Mouse (Mus musculus) spleen, adult 2 months (tissue): Measurements from ENCODE around the gene Gzmm. TPM values are rescaled to one million over a fixed set of nuclear protein-coding genes. Genes with fewer than 3 reads are reported as not detected.

Source experiments
- DNase-seq, 2 experiments: peaks; one replicate each; pipeline versions ENCODE4 v3.0.0 to v3.0.0-alpha.2; 2012 to 2021; ENCODE audit warnings: low spot score in 2 of 2, low read depth in 1 of 2
- H3K27ac ChIP-seq: fragments of 200-500 bp; 2 replicates; pipeline ENCODE4 v1.5.1; 2012; ENCODE audit warnings: low read length, inconsistent platforms; ENCODE audit not compliant: insufficient read depth
- H3K27me3 ChIP-seq: fragments of 200-500 bp; 2 replicates; pipeline ENCODE4 v1.6.1; 2012; ENCODE audit warnings: mild to moderate bottlenecking, moderate library complexity, low read length, inconsistent platforms; ENCODE audit not compliant: control insufficient read depth, insufficient read depth
- H3K36me3 ChIP-seq: fragments of 200-500 bp; 2 replicates; pipeline ENCODE4 v1.6.1; 2012; ENCODE audit warnings: mild to moderate bottlenecking, low read length, inconsistent platforms; ENCODE audit not compliant: control insufficient read depth, insufficient read depth
- H3K4me1 ChIP-seq: fragments of 200-500 bp; 2 replicates; pipeline ENCODE4 v1.6.1; 2011; ENCODE audit warnings: inconsistent platforms; ENCODE audit not compliant: control insufficient read depth, insufficient read depth, insufficient read length
- H3K4me3 ChIP-seq: fragments of 200-500 bp; 2 replicates; pipeline ENCODE4 v1.5.1; 2011; ENCODE audit warnings: mild to moderate bottlenecking, inconsistent platforms; ENCODE audit not compliant: insufficient read depth, insufficient read length; ENCODE audit errors: extremely low read depth
- CTCF ChIP-seq: fragments of 200-500 bp; IDR thresholded peaks from 2 replicates; pipeline ENCODE4 v1.5.1; 2011; ENCODE audit warnings: mild to moderate bottlenecking, inconsistent platforms; ENCODE audit not compliant: insufficient read depth, insufficient read length, insufficient replicate concordance; ENCODE audit errors: extremely low read depth
- POLR2A ChIP-seq: fragments of 200-500 bp; IDR thresholded peaks from 2 replicates; pipeline ENCODE4 v1.6.1; 2011; ENCODE audit warnings: low read depth, low read length, inconsistent platforms
- WGBS: fragments of 180-500 bp; shearing (Covaris S2); methylation state at CpG from one replicate; pipeline ENCODE4 v1.1.7; 2018; 5-methylcytosine and 5-hydroxymethylcytosine counted together
- polyA plus RNA-seq: library from polyadenylated mRNA; depleted of rRNA; stranded (reverse); fragments of >200 nt; gene quantifications from 2 replicates; pipeline ENCODE4 v1.2.3, GENCODE M21; 2012; rRNA removed

Gene Gzmm
- polyA plus RNA-seq, 1 experiment: 1.8 TPM

DNA sequence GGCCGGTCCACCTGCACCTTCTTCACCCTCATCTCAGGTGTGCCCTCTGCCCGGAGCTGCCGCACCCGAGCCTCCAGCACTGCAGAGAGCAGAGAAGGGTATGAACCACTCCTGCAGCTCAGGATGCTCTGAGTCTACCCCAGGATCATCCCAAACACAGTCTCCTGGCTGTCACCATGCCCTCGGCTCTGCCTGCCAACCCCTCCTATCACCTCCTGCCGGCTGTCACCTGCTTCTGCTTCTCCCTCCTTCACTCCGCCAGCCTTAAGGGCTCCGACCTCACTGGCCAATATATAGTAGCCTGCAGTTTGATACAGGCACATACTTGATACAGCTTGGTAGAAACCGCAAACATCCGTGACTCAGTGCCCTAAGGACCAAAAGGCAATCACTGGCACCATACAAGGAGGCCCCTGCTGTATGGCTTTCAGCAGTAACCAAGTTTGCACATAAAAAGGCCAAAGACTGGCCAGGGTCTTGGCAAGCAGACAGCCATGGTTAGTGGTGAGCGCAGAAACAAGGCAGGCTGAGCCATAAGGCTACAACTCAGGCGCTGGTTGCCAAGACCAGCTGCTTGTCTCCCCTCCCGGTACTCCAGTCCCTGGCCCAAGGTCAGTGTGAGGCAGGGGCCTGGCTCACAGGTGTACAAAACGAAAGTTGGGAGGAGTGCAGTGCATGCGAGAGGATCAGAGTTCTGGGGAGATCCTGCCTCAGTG lies 55.0 kb downstream of the Gzmm start:
- Histone ChIP-seq H3K4me3 (no peak overlapping the region), H3K4me1 (peaks cover 3% of the 10 kb centered on the region), H3K36me3 (peaks cover 34% of the 10 kb centered on the region), H3K27ac (no peak overlapping the region), H3K27me3 (no peaks in the 10 kb centered on the region)
- WGBS: 91% methylated on average over 15 of the region's 15 CpGs
- TF ChIP-seq POLR2A: no peak
- no peak for TF ChIP-seq CTCF
- no peak for DNase-seq

Other genes starting within 250 kb of the Gzmm start
- gene Vmn2r83, start 220.3 kb upstream of the Gzmm start, polyA plus RNA-seq: not detected in 2 replicates
- 6.7 and 8.9 TPM in 2 replicates for gene Plpp2, start 155.2 kb upstream of the Gzmm start, polyA plus RNA-seq
- gene Mier2, start 133.8 kb upstream of the Gzmm start, polyA plus RNA-seq: 63.7 and 92.1 TPM in 2 replicates
- gene Theg, start 101.7 kb upstream of the Gzmm start, polyA plus RNA-seq: 0.18 and 0.72 TPM in 2 replicates
- gene C2cd4c, start 75.0 kb upstream of the Gzmm start, polyA plus RNA-seq: not detected in 2 replicates
- gene Shc2, start 51.1 kb upstream of the Gzmm start, polyA plus RNA-seq: 1.0 and 1.3 TPM in 2 replicates
- not detected in 2 replicates for gene Odf3l2, start 43.3 kb upstream of the Gzmm start, polyA plus RNA-seq
- gene Madcam1, start 24.5 kb upstream of the Gzmm start, polyA plus RNA-seq: 22.0 and 33.9 TPM in 2 replicates
- 47.9 and 77.7 TPM in 2 replicates for gene Tpgs1, start 19.7 kb upstream of the Gzmm start, polyA plus RNA-seq
- 119 and 143 TPM in 2 replicates for gene Cdc34, start 6.8 kb upstream of the Gzmm start, polyA plus RNA-seq
- 208 and 255 TPM in 2 replicates for gene Bsg, start 15.5 kb downstream of the Gzmm start, polyA plus RNA-seq
- 0.77 and 1.5 TPM in 2 replicates for gene Hcn2, start 27.6 kb downstream of the Gzmm start, polyA plus RNA-seq
- gene Polrmt, start 57.6 kb downstream of the Gzmm start, polyA plus RNA-seq: 60.5 and 62.5 TPM in 2 replicates
- gene Fgf22, start 66.1 kb downstream of the Gzmm start, polyA plus RNA-seq: not detected in 2 replicates
- gene Rnf126, start 77.9 kb downstream of the Gzmm start, polyA plus RNA-seq: 122 and 217 TPM in 2 replicates
- gene Fstl3, start 88.3 kb downstream of the Gzmm start, polyA plus RNA-seq: 5.8 and 10.9 TPM in 2 replicates
- 1.4 and 1.6 TPM in 2 replicates for gene Prss57, start 101.9 kb downstream of the Gzmm start, polyA plus RNA-seq
- gene Palm, start 104.6 kb downstream of the Gzmm start, polyA plus RNA-seq: 9.2 and 14.6 TPM in 2 replicates
- 0.07 and 0.18 TPM in 2 replicates for gene Misp, start 132.0 kb downstream of the Gzmm start, polyA plus RNA-seq
- gene Ptbp1, start 165.4 kb downstream of the Gzmm start, polyA plus RNA-seq: 251 and 315 TPM in 2 replicates
- 25.6 and 39.2 TPM in 2 replicates for gene Prtn3, start 185.5 kb downstream of the Gzmm start, polyA plus RNA-seq
- gene Plppr3, start 185.6 kb downstream of the Gzmm start, polyA plus RNA-seq: 3.6 and 4.0 TPM in 2 replicates
- 33.0 and 61.9 TPM in 2 replicates for gene Elane, start 197.2 kb downstream of the Gzmm start, polyA plus RNA-seq
- 71.5 and 138 TPM in 2 replicates for gene Cfd, start 201.8 kb downstream of the Gzmm start, polyA plus RNA-seq
- gene Med16, start 219.9 kb downstream of the Gzmm start, polyA plus RNA-seq: 46.4 and 73.7 TPM in 2 replicates
- gene Gm26602, start 221.8 kb downstream of the Gzmm start, polyA plus RNA-seq: not detected in 2 replicates
- 5.3 and 6.3 TPM in 2 replicates for gene Kiss1r, start 228.0 kb downstream of the Gzmm start, polyA plus RNA-seq
- 117 and 150 TPM in 2 replicates for gene R3hdm4, start 232.2 kb downstream of the Gzmm start, polyA plus RNA-seq
- gene Arid3a, start 238.0 kb downstream of the Gzmm start, polyA plus RNA-seq: 15.0 and 23.2 TPM in 2 replicates